15 mouse cellular contexts compared by ENCODE assay signal in genomic region chr12:30909881-30910280, GRCm38 (mm10). TPM values are rescaled to one million over a fixed set of nuclear protein-coding genes. Genes with fewer than 3 reads are reported as not detected.
DNase-seq lines count a peak whose midpoint lies in the region; ATAC-seq and TF ChIP-seq lines count a peak whose summit lies in the region.
"Had no signal": no experiment of that assay in that cellular context is flagged by ENCODE, and none has a peak within 500 bp of the region (broad histone marks: within the 10 kb centered on the region; RNA-seq: fewer than 3 reads in every experiment).

No protein-coding gene starts in this region.

- TF ChIP-seq EP300 in heart, adult 2 months (IDR thresholded peaks at IDR 0.05; ENCODE audit: insufficient read depth, low read depth, low read length) = no peak

- peak overlapping the region; percentile 97 for H3K4me2 ChIP-seq in heart, embryonic 13.5 days

- TF ChIP-seq POLR2A in heart, adult 2 months (IDR thresholded peaks at IDR 0.05; ENCODE audit: insufficient read depth, low read depth, low read length) = no peak

- WGBS in heart, embryonic 13.5 days = 73% methylated on average over 2 of the region's 2 CpGs
- 75% methylated on average over 2 of the region's 2 CpGs for WGBS in heart, adult 2 months

- no peaks in the 10 kb centered on the region for H3K9me3 ChIP-seq in heart, embryonic 13.5 days

- intact Hi-C loops in heart, adult 2 months (cut with DNase I) = loop anchor here (10.0 kb wide), 1 partner anchor 445 kb away; the partner anchor contains the start of gene Dld
- intact Hi-C loops in left cerebral cortex, postnatal 36 days (cut with DNase I) = no loop called here

- DNase-seq in heart, adult 2 months = no peak
- DNase-seq in spleen, adult 12 weeks (ENCODE audit: low spot score) = peak; percentile 50
- no peak for DNase-seq in spleen, adult 18-20 months
- peak; percentile 72 for DNase-seq in liver
- peak; percentile 68 to 72 for DNase-seq in spleen, postnatal 4 days (ENCODE audit: low spot score in 2 of 2)
- DNase-seq in lung, postnatal 10 days = no peak
- no peak for DNase-seq in left cerebral cortex, postnatal 36 days (ENCODE audit: low spot score in 2 of 2)
- DNase-seq: cerebellum, postnatal 10 days; gastrocnemius, postnatal 25 days; heart, postnatal 4 days; left cerebral cortex, postnatal 4 days; thymus, postnatal 4 days had no signal

- no peaks in the 10 kb centered on the region for H3K79me2 ChIP-seq in heart, adult 2 months (replicated peaks; ENCODE audit: control insufficient read depth, insufficient read depth, low read length)

- peaks cover 23% of the 10 kb centered on the region for H3K4me1 ChIP-seq in heart, embryonic 13.5 days
- peaks cover 1% of the 10 kb centered on the region; the same call in 1 of the 2 replicates for H3K4me1 ChIP-seq in heart, adult 2 months (ENCODE audit: control insufficient read depth, insufficient read depth, low read length)

- ATAC-seq in heart, embryonic 13.5 days (ENCODE audit: extremely low read depth, insufficient number of reproducible peaks, low FRiP score, low TSS enrichment) = no peak

- H3K27me3 ChIP-seq in heart, embryonic 13.5 days (replicated peaks) = no peaks in the 10 kb centered on the region; the same call in 1 of the 2 replicates
- H3K27me3 ChIP-seq in heart, adult 2 months (ENCODE audit: control insufficient read depth, insufficient read depth, low read length) = no peaks in the 10 kb centered on the region

- 0 out of 2 replicates have a peak overlapping the region, but pooled peaks have one; percentile 9 for H3K9ac ChIP-seq in heart, embryonic 13.5 days
- no peak overlapping the region for H3K9ac ChIP-seq in heart, adult 2 months (ENCODE audit: low read depth, low read length)

- peaks cover 5% of the 10 kb centered on the region for H3K36me3 ChIP-seq in heart, embryonic 13.5 days
- no peaks in the 10 kb centered on the region; the same call in 1 of the 2 replicates for H3K36me3 ChIP-seq in heart, adult 2 months (ENCODE audit: control insufficient read depth, insufficient read depth, low read length)

- peak overlapping the region; percentile 77; the same call in 1 of the 2 replicates for H3K4me3 ChIP-seq in heart, embryonic 13.5 days
- no peak overlapping the region for H3K4me3 ChIP-seq in heart, adult 2 months

- no peak overlapping the region for H3K27ac ChIP-seq in heart, embryonic 13.5 days (replicated peaks)
- no peak overlapping the region for H3K27ac ChIP-seq in heart, adult 2 months

- no peak for TF ChIP-seq CTCF in heart, adult 2 months (IDR thresholded peaks at IDR 0.05)

RNA-seq across cellular contexts. Expression of gene Acp1, which starts 1.5 kb away (rescaled TPM):
- 107 and 129 TPM in 2 replicates for polyA plus RNA-seq in heart, embryonic 13.5 days (2015; fragmentation: Nextera tagmentation; extraction: Ambion mirVana)
- 10 to 100 TPM; 29.4 to 31.6 TPM for total RNA-seq in heart, adult 2 months (2021)
- polyA plus RNA-seq in heart, adult 2 months (2012; rRNA removed) = 4.7 and 8.6 TPM in 2 replicates
- total RNA-seq in left cerebral cortex, postnatal 36 days (2021) = 10 to 100 TPM; 47.4 to 51.6 TPM

RNA-seq across cellular contexts. Expression of gene Sh3yl1, which starts 1.6 kb away (rescaled TPM):
- polyA plus RNA-seq in heart, embryonic 13.5 days (2015; fragmentation: Nextera tagmentation; extraction: Ambion mirVana) = 7.5 and 8.1 TPM in 2 replicates
- 1 to 10 TPM; 1.5 to 2.0 TPM for total RNA-seq in heart, adult 2 months (2021)
- 0.82 and 0.88 TPM in 2 replicates for polyA plus RNA-seq in heart, adult 2 months (2012; rRNA removed)
- 10 to 100 TPM; 14.1 to 14.5 TPM for total RNA-seq in left cerebral cortex, postnatal 36 days (2021)

RNA-seq across cellular contexts. Expression of gene Alkal2, which starts 25.8 kb away (rescaled TPM):
- 0.15 and 0.28 TPM in 2 replicates for polyA plus RNA-seq in heart, embryonic 13.5 days (2015; fragmentation: Nextera tagmentation; extraction: Ambion mirVana)
- total RNA-seq in heart, adult 2 months (2021) = 1 to 10 TPM in 1 of 2 experiments, under 1 TPM in 1; 0.73 to 1.8 TPM
- polyA plus RNA-seq in heart, adult 2 months (2012; rRNA removed) = 0.47 and 0.70 TPM in 2 replicates
- total RNA-seq in left cerebral cortex, postnatal 36 days (2021) = 1 to 10 TPM; 1.8 to 3.1 TPM
- total RNA-seq: heart, postnatal 4 days had no signal
- polyA plus RNA-seq: C2C12; spleen, adult 2 months had no signal

Comparison
In these comparisons a context has a peak if more than half of its experiments do, and no peak if none do; other contexts are left out.
1. DNase-seq: peak in spleen, adult 12 weeks (single experiment), liver (single experiment) and spleen, postnatal 4 days (2 of 2); none in heart, adult 2 months (0 of 2), spleen, adult 18-20 months (0 of 2), lung, postnatal 10 days (single experiment) and left cerebral cortex, postnatal 36 days (0 of 2).
2. RNA of gene Sh3yl1, which starts 1.6 kb away (total RNA-seq): 14.1 to 14.5 TPM in left cerebral cortex, postnatal 36 days; 1.5 to 2.0 TPM in heart, adult 2 months; every median in the first group is over 4 times any median in the second.